31 mouse cellular contexts compared by ENCODE assay signal in the genomic region with DNA sequence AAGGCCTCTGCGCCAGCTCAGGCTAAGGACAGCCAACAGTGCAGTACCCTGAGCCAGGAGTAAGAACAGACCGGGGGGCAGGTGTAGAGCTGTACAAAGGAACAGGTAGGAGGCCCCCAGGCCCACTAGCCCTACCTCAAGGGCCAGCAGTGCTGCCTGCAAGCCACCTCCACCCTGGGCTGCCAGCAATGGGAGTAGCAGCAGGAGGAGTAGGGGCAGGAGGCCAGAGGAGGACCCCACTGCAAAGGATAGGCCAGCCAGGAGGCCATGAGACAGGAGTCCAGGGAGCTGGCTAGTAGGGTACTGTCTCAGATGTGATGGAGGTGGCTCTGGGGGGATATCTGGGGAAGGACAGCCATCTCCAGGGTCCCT. TPM values are rescaled to one million over a fixed set of nuclear protein-coding genes. Genes with fewer than 3 reads are reported as not detected.
A peak's percentile ranks its signal among the peaks of the same experiment; 100 is the strongest.
DNase-seq lines count a peak whose midpoint lies in the region; ATAC-seq and TF ChIP-seq lines count a peak whose summit lies in the region.
"Had no signal": no experiment of that assay in that cellular context is flagged by ENCODE, and none has a peak within 500 bp of the region (broad histone marks: within the 10 kb centered on the region; RNA-seq: fewer than 3 reads in every experiment).

No protein-coding gene starts in this region.

- no peak overlapping the region for H3K4me3 ChIP-seq in midbrain, embryonic 15.5 days
- no peak overlapping the region for H3K4me3 ChIP-seq in midbrain, embryonic 10.5 days
- H3K4me3 ChIP-seq in limb, embryonic 15.5 days, result no peak overlapping the region
- no peak overlapping the region for H3K4me3 ChIP-seq in hindbrain, postnatal 0 days (ENCODE audit: low read length)
- H3K4me3 ChIP-seq: heart, embryonic 12.5 days; heart, embryonic 15.5 days; hindbrain, embryonic 15.5 days had no signal

- TF ChIP-seq CTCF in hindbrain, postnatal 0 days (IDR thresholded peaks at IDR 0.05; ENCODE audit: low read depth), result no peak

- no peaks in the 10 kb centered on the region for H3K9me3 ChIP-seq in midbrain, embryonic 15.5 days
- H3K9me3 ChIP-seq in midbrain, embryonic 10.5 days (replicated peaks), result no peaks in the 10 kb centered on the region
- H3K9me3 ChIP-seq in limb, embryonic 15.5 days, result no peaks in the 10 kb centered on the region
- H3K9me3 ChIP-seq in hindbrain, postnatal 0 days (ENCODE audit: low read length), result no peaks in the 10 kb centered on the region
- H3K9me3 ChIP-seq: G1E; heart, embryonic 12.5 days; heart, embryonic 15.5 days; hindbrain, embryonic 15.5 days had no signal

- intact Hi-C loops in heart, postnatal 36 days (cut with DNase I), result no loop called here

- no peak overlapping the region for H3K9ac ChIP-seq in midbrain, embryonic 15.5 days
- H3K9ac ChIP-seq in limb, embryonic 15.5 days, result 0 out of 2 replicates have a peak overlapping the region, but pooled peaks have one; percentile 23
- H3K9ac ChIP-seq in hindbrain, postnatal 0 days (replicated peaks; ENCODE audit: low read length), result no peak overlapping the region
- H3K9ac ChIP-seq: forebrain, postnatal 0 days; heart, embryonic 12.5 days; heart, embryonic 15.5 days; hindbrain, embryonic 15.5 days had no signal

- H3K36me3 ChIP-seq in midbrain, embryonic 15.5 days (replicated peaks), result peaks cover 95% of the 10 kb centered on the region
- peaks cover 100% of the 10 kb centered on the region for H3K36me3 ChIP-seq in midbrain, embryonic 10.5 days
- peaks cover 99% of the 10 kb centered on the region for H3K36me3 ChIP-seq in limb, embryonic 15.5 days
- H3K36me3 ChIP-seq in hindbrain, postnatal 0 days (ENCODE audit: insufficient read depth, low read length), result peaks cover 94% of the 10 kb centered on the region

- H3K4me1 ChIP-seq in midbrain, embryonic 15.5 days, result no peaks in the 10 kb centered on the region
- H3K4me1 ChIP-seq in midbrain, embryonic 10.5 days, result peaks cover 8% of the 10 kb centered on the region; the same call in 1 of the 2 replicates
- no peaks in the 10 kb centered on the region for H3K4me1 ChIP-seq in limb, embryonic 15.5 days
- H3K4me1 ChIP-seq in hindbrain, postnatal 0 days (ENCODE audit: insufficient read depth, low read length), result no peaks in the 10 kb centered on the region
- H3K4me1 ChIP-seq: heart, embryonic 12.5 days; heart, embryonic 15.5 days; hindbrain, embryonic 15.5 days had no signal

- 96% methylated on average over 2 of the region's 2 CpGs for whole genome bisulfite sequencing in midbrain, embryonic 15.5 days
- WGBS in midbrain, embryonic 10.5 days, result 96% methylated on average over 2 of the region's 2 CpGs
- WGBS in limb, embryonic 15.5 days, result 94% methylated on average over 2 of the region's 2 CpGs
- 98% methylated on average over 2 of the region's 2 CpGs for WGBS in hindbrain, postnatal 0 days

- no peak overlapping the region for H3K27ac ChIP-seq in midbrain, embryonic 15.5 days
- no peak overlapping the region for H3K27ac ChIP-seq in midbrain, embryonic 10.5 days (replicated peaks)
- no peak overlapping the region for H3K27ac ChIP-seq in limb, embryonic 15.5 days
- no peak overlapping the region for H3K27ac ChIP-seq in hindbrain, postnatal 0 days
- H3K27ac ChIP-seq: heart, embryonic 15.5 days; hindbrain, embryonic 15.5 days had no signal

- no peak overlapping the region for H3K4me2 ChIP-seq in midbrain, embryonic 15.5 days
- no peak overlapping the region for H3K4me2 ChIP-seq in limb, embryonic 15.5 days
- H3K4me2 ChIP-seq in hindbrain, postnatal 0 days (ENCODE audit: low read depth, low read length), result no peak overlapping the region
- H3K4me2 ChIP-seq: heart, embryonic 12.5 days; heart, embryonic 15.5 days; hindbrain, embryonic 15.5 days had no signal

- ATAC-seq in midbrain, embryonic 15.5 days (replicated peaks), result 0 out of 2 replicates have a peak, but pooled peaks have one; percentile 35
- 0 out of 2 replicates have a peak, but pooled peaks have one; percentile 13 for ATAC-seq in erythroid progenitor cell, adult 5-6 weeks (replicated peaks; ENCODE audit: low FRiP score, poor library complexity, severe bottlenecking)
- ATAC-seq in limb, embryonic 15.5 days (ENCODE audit: insufficient number of reproducible peaks, low FRiP score, low TSS enrichment, low read depth), result no peak
- no peak for ATAC-seq in hindbrain, postnatal 0 days
- ATAC-seq: forebrain, embryonic 14.5 days; forebrain, postnatal 0 days; Patski had no signal

- DNase-seq in heart, adult 11 months, result peak; percentile 92
- no peak for DNase-seq in heart, postnatal 36 days
- DNase-seq in midbrain, embryonic 10.5 days (ENCODE audit: low spot score), result no peak
- no peak for DNase-seq in hindbrain, postnatal 0 days (ENCODE audit: low spot score)
- DNase-seq: adrenal gland, postnatal 10 days; adrenal gland, postnatal 36 days; B cell, adult 2 months; cerebellum, adult 18-20 months; cerebellum, adult 9-10 months; cerebellum, postnatal 14 days; forebrain, postnatal 0 days; gastrocnemius, postnatal 10 days; heart, postnatal 10 days; heart, postnatal 4 days had no signal

- H3K27me3 ChIP-seq in midbrain, embryonic 15.5 days (replicated peaks), result no peaks in the 10 kb centered on the region
- H3K27me3 ChIP-seq in midbrain, embryonic 10.5 days (ENCODE audit: low read depth, poor library complexity, severe bottlenecking), result no peaks in the 10 kb centered on the region
- no peaks in the 10 kb centered on the region for H3K27me3 ChIP-seq in limb, embryonic 15.5 days
- no peaks in the 10 kb centered on the region for H3K27me3 ChIP-seq in hindbrain, postnatal 0 days (ENCODE audit: insufficient read depth, low read length)
- H3K27me3 ChIP-seq: CH12.LX; heart, embryonic 12.5 days; heart, embryonic 15.5 days; hindbrain, embryonic 15.5 days; Patski had no signal

RNA-seq across cellular contexts. Expression of a gene that starts 8.3 kb away (rescaled TPM):
- 10 to 100 TPM; 21.2 to 21.8 TPM for total RNA-seq in heart, postnatal 36 days (2021)
- 94.4 and 100 TPM in 2 replicates for polyA plus RNA-seq in midbrain, embryonic 15.5 days (2015; fragmentation: Nextera tagmentation; extraction: Ambion mirVana)
- polyA plus RNA-seq in midbrain, embryonic 10.5 days (2016; fragmentation: Nextera tagmentation; extraction: Ambion mirVana), result 105 and 107 TPM in 2 replicates
- 19.1 and 20.1 TPM in 2 replicates for total RNA-seq in erythroid progenitor cell, adult 5-6 weeks (2015; ENCODE audit: low replicate concordance)
- total RNA-seq in erythroid progenitor cell, adult 5-6 weeks (2017; ENCODE audit: low replicate concordance), result 20.2 and 30.4 TPM in 2 replicates
- polyA plus RNA-seq in limb, embryonic 15.5 days (2015; fragmentation: Nextera tagmentation; extraction: Ambion mirVana), result 80.7 and 82.1 TPM in 2 replicates
- 61.0 and 66.9 TPM in 2 replicates for total RNA-seq in hindbrain, postnatal 0 days (2014; rRNA removed)
- 85.2 and 85.5 TPM in 2 replicates for polyA plus RNA-seq in hindbrain, postnatal 0 days (2015; fragmentation: Nextera tagmentation; extraction: Ambion mirVana)

RNA-seq across cellular contexts. Expression of a gene that starts 8.7 kb away (rescaled TPM):
- total RNA-seq in heart, postnatal 36 days (2021), result 1 to 10 TPM; 6.1 to 6.6 TPM
- 16.7 and 22.8 TPM in 2 replicates for polyA plus RNA-seq in midbrain, embryonic 15.5 days (2015; fragmentation: Nextera tagmentation; extraction: Ambion mirVana)
- 50.1 and 50.7 TPM in 2 replicates for polyA plus RNA-seq in midbrain, embryonic 10.5 days (2016; fragmentation: Nextera tagmentation; extraction: Ambion mirVana)
- total RNA-seq in erythroid progenitor cell, adult 5-6 weeks (2015; ENCODE audit: low replicate concordance), result 50.8 and 63.3 TPM in 2 replicates
- total RNA-seq in erythroid progenitor cell, adult 5-6 weeks (2017; ENCODE audit: low replicate concordance), result 193 and 296 TPM in 2 replicates
- polyA plus RNA-seq in limb, embryonic 15.5 days (2015; fragmentation: Nextera tagmentation; extraction: Ambion mirVana), result 26.7 and 30.1 TPM in 2 replicates
- total RNA-seq in hindbrain, postnatal 0 days (2014; rRNA removed), result 4.3 and 9.4 TPM in 2 replicates
- polyA plus RNA-seq in hindbrain, postnatal 0 days (2015; fragmentation: Nextera tagmentation; extraction: Ambion mirVana), result 20.6 and 21.1 TPM in 2 replicates

RNA-seq across cellular contexts. Expression of a gene that starts 14.0 kb away (rescaled TPM):
- 10 to 100 TPM; 39.5 to 43.2 TPM for total RNA-seq in heart, postnatal 36 days (2021)
- polyA plus RNA-seq in midbrain, embryonic 15.5 days (2015; fragmentation: Nextera tagmentation; extraction: Ambion mirVana), result 66.8 and 70.9 TPM in 2 replicates
- polyA plus RNA-seq in midbrain, embryonic 10.5 days (2016; fragmentation: Nextera tagmentation; extraction: Ambion mirVana), result 53.2 and 61.1 TPM in 2 replicates
- 23.1 and 38.2 TPM in 2 replicates for total RNA-seq in erythroid progenitor cell, adult 5-6 weeks (2015; ENCODE audit: low replicate concordance)
- total RNA-seq in erythroid progenitor cell, adult 5-6 weeks (2017; ENCODE audit: low replicate concordance), result 65.6 and 76.2 TPM in 2 replicates
- 40.9 and 46.3 TPM in 2 replicates for polyA plus RNA-seq in limb, embryonic 15.5 days (2015; fragmentation: Nextera tagmentation; extraction: Ambion mirVana)
- total RNA-seq in hindbrain, postnatal 0 days (2014; rRNA removed), result 140 and 143 TPM in 2 replicates
- polyA plus RNA-seq in hindbrain, postnatal 0 days (2015; fragmentation: Nextera tagmentation; extraction: Ambion mirVana), result 41.0 and 43.7 TPM in 2 replicates

RNA-seq across cellular contexts. Expression of a gene that starts 23.3 kb away (rescaled TPM):
- not detected for total RNA-seq in heart, postnatal 36 days (2021)
- polyA plus RNA-seq in midbrain, embryonic 15.5 days (2015; fragmentation: Nextera tagmentation; extraction: Ambion mirVana), result 19.8 and 23.8 TPM in 2 replicates
- polyA plus RNA-seq in midbrain, embryonic 10.5 days (2016; fragmentation: Nextera tagmentation; extraction: Ambion mirVana), result 6.6 and 8.4 TPM in 2 replicates
- total RNA-seq in erythroid progenitor cell, adult 5-6 weeks (2015; ENCODE audit: low replicate concordance), result not detected in 2 replicates
- not detected in 2 replicates for total RNA-seq in erythroid progenitor cell, adult 5-6 weeks (2017; ENCODE audit: low replicate concordance)
- 0.57 and 0.82 TPM in 2 replicates for polyA plus RNA-seq in limb, embryonic 15.5 days (2015; fragmentation: Nextera tagmentation; extraction: Ambion mirVana)
- 40.5 and 57.3 TPM in 2 replicates for total RNA-seq in hindbrain, postnatal 0 days (2014; rRNA removed)
- 31.3 and 37.6 TPM in 2 replicates for polyA plus RNA-seq in hindbrain, postnatal 0 days (2015; fragmentation: Nextera tagmentation; extraction: Ambion mirVana)
- total RNA-seq: heart, adult 18-20 months; heart, postnatal 10 days; heart, postnatal 4 days had no signal
- polyA plus RNA-seq: G1E; heart, embryonic 12.5 days; heart, embryonic 15.5 days; Patski had no signal

RNA-seq across cellular contexts. Expression of a gene that starts 39.1 kb away (rescaled TPM):
- not detected for total RNA-seq in heart, postnatal 36 days (2021)
- not detected in 2 replicates for polyA plus RNA-seq in midbrain, embryonic 15.5 days (2015; fragmentation: Nextera tagmentation; extraction: Ambion mirVana)
- not detected in 2 replicates for polyA plus RNA-seq in midbrain, embryonic 10.5 days (2016; fragmentation: Nextera tagmentation; extraction: Ambion mirVana)
- total RNA-seq in erythroid progenitor cell, adult 5-6 weeks (2015; ENCODE audit: low replicate concordance), result not detected in 2 replicates
- not detected in 2 replicates for total RNA-seq in erythroid progenitor cell, adult 5-6 weeks (2017; ENCODE audit: low replicate concordance)
- polyA plus RNA-seq in limb, embryonic 15.5 days (2015; fragmentation: Nextera tagmentation; extraction: Ambion mirVana), result not detected in 2 replicates
- not detected in 2 replicates for total RNA-seq in hindbrain, postnatal 0 days (2014; rRNA removed)
- 0.54 TPM in 1 of 2 replicates, not detected in the other for polyA plus RNA-seq in hindbrain, postnatal 0 days (2015; fragmentation: Nextera tagmentation; extraction: Ambion mirVana)
- total RNA-seq: adrenal gland, adult 18-20 months; adrenal gland, postnatal 10 days; adrenal gland, postnatal 36 days; CH12.LX; forebrain, postnatal 0 days; G1E; gastrocnemius, postnatal 10 days; gastrocnemius, postnatal 4 days; heart, adult 18-20 months; heart, postnatal 10 days; heart, postnatal 4 days had no signal
- polyA plus RNA-seq: embryonic facial prominence, embryonic 11.5 days; embryonic facial prominence, embryonic 14.5 days; forebrain, embryonic 11.5 days; forebrain, embryonic 14.5 days; forebrain, postnatal 0 days; G1E; heart, embryonic 12.5 days; heart, embryonic 15.5 days; hindbrain, embryonic 11.5 days; Patski had no signal

Comparison
In these comparisons a context has a peak if more than half of its experiments do, and no peak if none do; other contexts are left out.
1. ATAC-seq: peak in midbrain, embryonic 15.5 days (single experiment) and erythroid progenitor cell, adult 5-6 weeks (single experiment); none in limb, embryonic 15.5 days (single experiment) and hindbrain, postnatal 0 days (single experiment).